Mouse (Mus musculus): Measurements from ENCODE around the gene Iqschfp. TPM values are rescaled to one million over a fixed set of nuclear protein-coding genes. Genes with fewer than 3 reads are reported as not detected.

Gene Iqschfp
- polyA plus RNA-seq, 1 experiment from 2014 or later, result 6.1 TPM

GRCm38 (mm10) chr3:68470622-68471021, 578.6 kb downstream of the Iqschfp start:
- Histone ChIP-seq H3K4me3 (no peak overlapping the region), H3K9ac (replicated peaks) (no peak overlapping the region), H3K27me3 (peaks cover 7% of the 10 kb centered on the region; the same call in 1 of the 2 replicates), H3K4me2 (replicated peaks) (no peak overlapping the region), H3K9me3 (no peaks in the 10 kb centered on the region), H3K4me1 (peaks cover 13% of the 10 kb centered on the region), H3K36me3 (no peaks in the 10 kb centered on the region), H3K27ac (replicated peaks) (no peak overlapping the region)
- no peak for ATAC-seq (ENCODE audit: low FRiP score, low read depth)
- whole genome bisulfite sequencing, result 77% methylated on average over 5 of the region's 5 CpGs

DNA sequence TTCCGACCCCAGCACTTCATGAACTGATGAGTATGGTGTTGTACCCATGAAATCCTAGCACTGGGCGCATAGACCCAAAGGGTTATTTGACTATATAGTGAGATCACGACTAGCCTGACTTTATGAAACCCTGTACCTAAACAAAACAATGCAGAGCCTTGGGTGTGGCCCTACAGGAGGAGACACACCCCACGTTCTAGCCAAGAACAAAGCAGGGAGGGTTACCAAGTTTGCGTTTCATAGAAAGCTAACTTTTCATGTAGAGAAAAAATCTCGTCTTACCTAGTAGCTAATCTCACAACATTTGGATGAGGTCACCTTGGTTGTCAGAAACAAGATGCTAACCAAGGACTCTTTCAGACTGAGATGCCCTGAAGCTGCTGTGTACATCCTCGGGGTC, 584.3 kb downstream of the Iqschfp start:
- H3K27ac ChIP-seq (replicated peaks), result no peak overlapping the region
- no peak overlapping the region for H3K4me3 ChIP-seq
- no peaks in the 10 kb centered on the region for H3K27me3 ChIP-seq

GRCm38 (mm10) chr3:68477478-68477877, 585.4 kb downstream of the Iqschfp start:
- WGBS, result 48% methylated on average over 2 of the region's 2 CpGs
- Histone ChIP-seq H3K4me1 (peaks cover 4% of the 10 kb centered on the region; the same call in 1 of the 2 replicates), H3K9ac (replicated peaks) (no peak overlapping the region), H3K27me3 (no peaks in the 10 kb centered on the region), H3K27ac (replicated peaks) (no peak overlapping the region), H3K9me3 (no peaks in the 10 kb centered on the region), H3K4me2 (replicated peaks) (no peak overlapping the region), H3K36me3 (no peaks in the 10 kb centered on the region), H3K4me3 (no peak overlapping the region)
- no peak for ATAC-seq (ENCODE audit: low FRiP score, low read depth)

More for the DNA sequence above, 584.3 kb downstream of the Iqschfp start:
- Histone ChIP-seq H3K36me3 (no peaks in the 10 kb centered on the region), H3K4me2 (replicated peaks) (no peak overlapping the region), H3K9me3 (no peaks in the 10 kb centered on the region), H3K9ac (replicated peaks) (no peak overlapping the region), H3K4me1 (peaks cover 4% of the 10 kb centered on the region; the same call in 1 of the 2 replicates)
- no peak for ATAC-seq (ENCODE audit: low FRiP score, low read depth)
- 92% methylated on average over 7 of the region's 7 CpGs for WGBS

DNA sequence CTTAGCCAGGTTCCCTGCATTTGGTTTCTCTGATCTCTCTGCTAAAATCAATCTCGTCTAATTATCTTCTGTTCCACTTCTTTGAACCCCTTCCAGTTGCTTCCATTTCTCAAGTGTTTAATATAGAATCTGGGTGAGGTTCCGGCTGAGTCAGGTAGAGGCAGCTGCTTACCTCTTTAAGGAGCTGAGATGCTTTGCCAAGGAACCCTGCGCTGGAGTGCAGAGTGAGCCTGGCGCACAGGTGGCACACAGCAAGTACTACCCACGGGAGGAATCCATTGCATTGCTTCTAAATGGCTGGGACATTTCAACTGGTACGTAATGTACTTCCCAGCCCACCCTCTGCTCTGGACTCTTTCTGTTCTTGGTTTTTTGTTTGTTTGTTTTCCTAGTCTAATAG, 587.2 kb downstream of the Iqschfp start:
- no peak for ATAC-seq (ENCODE audit: low FRiP score, low read depth)
- 86% methylated on average over 6 of the region's 6 CpGs for WGBS
- no peak overlapping the region for H3K4me3 ChIP-seq

DNA sequence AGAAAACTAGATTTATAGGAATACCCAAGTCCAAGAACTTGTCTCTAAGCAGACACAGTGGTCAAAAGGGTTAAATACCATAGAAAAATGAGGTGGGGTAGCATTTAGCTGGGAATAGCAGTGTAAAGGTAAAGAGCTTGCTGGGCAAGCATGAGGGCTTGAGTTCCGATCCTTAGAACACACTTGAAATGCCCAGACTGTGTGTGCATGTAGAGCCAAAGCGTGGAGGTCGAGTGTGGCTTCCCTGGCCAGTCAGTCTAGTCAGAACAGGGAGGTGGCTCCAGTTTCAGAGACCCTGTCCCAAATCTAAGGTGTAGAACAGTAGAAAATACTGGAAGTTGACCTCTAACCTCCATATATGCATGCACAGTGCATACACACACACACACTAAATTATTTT, 591.5 kb downstream of the Iqschfp start:
- no peak overlapping the region for H3K27ac ChIP-seq (replicated peaks)
- H3K27me3 ChIP-seq, result no peaks in the 10 kb centered on the region
- H3K4me2 ChIP-seq (replicated peaks), result no peak overlapping the region
- WGBS, result 92% methylated on average over 3 of the region's 3 CpGs
- H3K9ac ChIP-seq (replicated peaks), result no peak overlapping the region
- ATAC-seq (ENCODE audit: low FRiP score, low read depth), result no peak
- H3K4me3 ChIP-seq, result no peak overlapping the region
- no peaks in the 10 kb centered on the region for H3K36me3 ChIP-seq
- no peaks in the 10 kb centered on the region for H3K4me1 ChIP-seq
- no peaks in the 10 kb centered on the region for H3K9me3 ChIP-seq

More for the DNA sequence above, 587.2 kb downstream of the Iqschfp start:
- Histone ChIP-seq H3K27me3 (no peaks in the 10 kb centered on the region), H3K4me1 (peaks cover 4% of the 10 kb centered on the region; the same call in 1 of the 2 replicates), H3K36me3 (no peaks in the 10 kb centered on the region), H3K9ac (replicated peaks) (no peak overlapping the region), H3K27ac (replicated peaks) (no peak overlapping the region), H3K9me3 (no peaks in the 10 kb centered on the region), H3K4me2 (replicated peaks) (no peak overlapping the region)

DNA sequence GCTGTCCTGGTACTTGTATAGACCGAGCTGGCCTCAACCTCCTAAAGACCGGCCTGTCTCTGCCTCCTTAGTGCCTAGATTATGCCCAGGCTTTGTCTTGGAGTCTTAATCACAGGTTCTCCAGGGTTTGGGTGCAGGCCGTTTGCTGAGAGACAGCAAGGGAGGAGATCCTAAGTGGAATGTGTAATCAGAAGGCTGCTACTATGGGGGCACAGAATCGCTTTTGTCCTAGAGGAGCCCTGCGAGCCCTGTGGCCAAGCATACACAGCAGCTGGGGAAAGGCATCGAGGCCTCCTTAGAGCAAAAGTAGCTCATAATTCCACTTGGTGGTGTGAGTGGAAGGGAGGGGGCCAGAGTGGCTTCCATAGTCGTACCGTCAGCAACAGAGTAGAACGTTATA, 592.0 kb downstream of the Iqschfp start:
- Histone ChIP-seq H3K4me2 (replicated peaks) (no peak overlapping the region), H3K27me3 (no peaks in the 10 kb centered on the region), H3K36me3 (no peaks in the 10 kb centered on the region), H3K9ac (replicated peaks) (no peak overlapping the region), H3K27ac (replicated peaks) (no peak overlapping the region), H3K4me1 (no peaks in the 10 kb centered on the region), H3K9me3 (no peaks in the 10 kb centered on the region), H3K4me3 (no peak overlapping the region)
- ATAC-seq (ENCODE audit: low FRiP score, low read depth), result no peak
- WGBS, result 85% methylated on average over 9 of the region's 9 CpGs

DNA sequence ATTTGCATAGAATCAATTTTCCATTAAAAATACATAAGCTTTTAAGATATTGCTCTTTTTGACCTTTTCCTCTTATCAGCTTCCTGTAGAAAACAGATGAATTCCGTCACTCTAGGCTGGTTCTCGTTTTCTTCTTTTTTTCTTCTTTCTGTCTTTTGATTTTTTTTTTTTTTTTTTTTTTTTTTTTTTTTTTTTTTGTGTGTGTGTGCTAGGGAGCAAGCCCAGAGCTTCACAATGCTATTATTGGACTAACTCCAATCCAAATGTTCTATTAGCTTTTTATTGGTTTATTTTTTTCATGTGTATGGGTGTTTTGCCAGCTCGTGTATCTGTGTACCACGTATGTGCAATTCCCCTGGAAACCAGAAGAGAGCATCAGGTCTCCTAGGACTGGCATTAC, 592.5 kb downstream of the Iqschfp start:
- H3K9me3 ChIP-seq, result no peaks in the 10 kb centered on the region
- no peak overlapping the region for H3K27ac ChIP-seq (replicated peaks)
- WGBS, result 88% methylated on average over 4 of the region's 4 CpGs
- H3K27me3 ChIP-seq, result no peaks in the 10 kb centered on the region
- H3K36me3 ChIP-seq, result no peaks in the 10 kb centered on the region
- no peak overlapping the region for H3K9ac ChIP-seq (replicated peaks)
- H3K4me3 ChIP-seq, result no peak overlapping the region
- no peaks in the 10 kb centered on the region for H3K4me1 ChIP-seq
- no peak overlapping the region for H3K4me2 ChIP-seq (replicated peaks)
- ATAC-seq (ENCODE audit: low FRiP score, low read depth), result no peak

GRCm38 (mm10) chr3:68487621-68488020, 595.6 kb downstream of the Iqschfp start:
- no peak overlapping the region for H3K9ac ChIP-seq (replicated peaks)
- no peaks in the 10 kb centered on the region for H3K9me3 ChIP-seq
- no peaks in the 10 kb centered on the region for H3K36me3 ChIP-seq
- WGBS, result 79% methylated on average over 1 of the region's 1 CpGs
- no peak for ATAC-seq (ENCODE audit: low FRiP score, low read depth)
- no peak overlapping the region for H3K4me3 ChIP-seq
- H3K4me2 ChIP-seq (replicated peaks), result no peak overlapping the region
- no peak overlapping the region for H3K27ac ChIP-seq (replicated peaks)
- no peaks in the 10 kb centered on the region for H3K4me1 ChIP-seq
- peaks cover 14% of the 10 kb centered on the region for H3K27me3 ChIP-seq

- no peak for ATAC-seq (ENCODE audit: low FRiP score, low read depth)
- Histone ChIP-seq H3K4me2 (replicated peaks) (no peak overlapping the region), H3K9ac (replicated peaks) (no peak overlapping the region), H3K9me3 (no peaks in the 10 kb centered on the region), H3K27me3 (peaks cover 21% of the 10 kb centered on the region), H3K27ac (replicated peaks) (no peak overlapping the region), H3K4me3 (no peak overlapping the region), H3K4me1 (peaks cover 6% of the 10 kb centered on the region), H3K36me3 (no peaks in the 10 kb centered on the region)
- WGBS, result 77% methylated on average over 5 of the region's 5 CpGs
Observed at GRCm38 (mm10) chr3:68488316-68488715, 596.3 kb downstream of the Iqschfp start.

DNA sequence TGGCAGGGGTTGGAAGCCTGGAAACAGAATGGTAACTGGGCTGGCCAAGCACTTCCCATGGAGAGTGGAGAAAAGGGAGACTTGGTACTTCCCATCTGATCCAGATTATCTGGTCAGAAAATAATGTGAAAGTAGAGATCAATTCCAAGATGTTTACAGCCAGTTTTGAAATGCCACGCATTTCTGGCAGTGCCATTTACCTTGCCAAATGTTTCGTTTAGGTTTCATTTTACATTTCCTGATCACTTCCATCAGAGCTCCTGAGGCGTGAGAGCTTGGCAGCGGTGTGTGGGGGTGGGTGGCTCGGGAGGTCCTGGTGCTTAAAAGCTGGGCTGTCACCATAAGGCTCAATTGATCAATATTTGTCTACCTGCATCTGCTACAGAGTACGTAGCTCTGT, 599.5 kb downstream of the Iqschfp start:
- 63% methylated on average over 6 of the region's 6 CpGs for WGBS
- H3K4me2 ChIP-seq (replicated peaks), result no peak overlapping the region
- ATAC-seq (ENCODE audit: low FRiP score, low read depth), result no peak

DNA sequence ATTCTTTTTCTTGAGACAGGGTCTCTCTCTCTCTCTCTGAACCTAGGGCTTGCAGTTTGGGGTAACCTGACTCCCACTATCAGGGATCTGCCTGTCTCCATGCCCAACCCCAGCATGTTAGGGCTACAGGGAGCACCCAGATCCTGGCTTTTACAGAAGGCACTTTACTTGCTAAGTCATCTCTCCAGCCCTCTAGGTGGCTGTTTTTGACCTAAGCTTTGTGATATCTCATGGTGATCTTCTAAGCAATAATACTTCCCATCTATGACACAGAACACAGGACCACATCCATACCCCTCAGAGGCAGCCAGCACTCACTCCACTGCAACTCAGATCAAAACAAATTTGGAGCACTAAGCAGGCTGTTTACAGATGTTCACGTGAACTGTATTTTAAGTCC, 600.0 kb downstream of the Iqschfp start:
- peaks cover 26% of the 10 kb centered on the region for H3K4me1 ChIP-seq
- no peaks in the 10 kb centered on the region for H3K9me3 ChIP-seq
- H3K4me2 ChIP-seq (replicated peaks), result no peak overlapping the region
- no peaks in the 10 kb centered on the region for H3K36me3 ChIP-seq
- 58% methylated on average over 1 of the region's 1 CpGs for WGBS
- H3K9ac ChIP-seq (replicated peaks), result no peak overlapping the region
- peaks cover 22% of the 10 kb centered on the region for H3K27me3 ChIP-seq
- no peak overlapping the region for H3K27ac ChIP-seq (replicated peaks)
- no peak for ATAC-seq (ENCODE audit: low FRiP score, low read depth)
- no peak overlapping the region for H3K4me3 ChIP-seq

More for the DNA sequence above, 599.5 kb downstream of the Iqschfp start:
- no peaks in the 10 kb centered on the region for H3K36me3 ChIP-seq
- no peaks in the 10 kb centered on the region for H3K9me3 ChIP-seq
- no peak overlapping the region for H3K9ac ChIP-seq (replicated peaks)
- H3K4me1 ChIP-seq, result peaks cover 23% of the 10 kb centered on the region
- peaks cover 22% of the 10 kb centered on the region for H3K27me3 ChIP-seq
- H3K27ac ChIP-seq (replicated peaks), result no peak overlapping the region
- H3K4me3 ChIP-seq, result no peak overlapping the region

GRCm38 (mm10) chr3:68492513-68492912, 600.5 kb downstream of the Iqschfp start:
- no peaks in the 10 kb centered on the region for H3K9me3 ChIP-seq
- WGBS, result 17% methylated on average over 3 of the region's 3 CpGs
- H3K36me3 ChIP-seq, result no peaks in the 10 kb centered on the region
- no peak overlapping the region for H3K27ac ChIP-seq (replicated peaks)
- ATAC-seq (ENCODE audit: low FRiP score, low read depth), result no peak
- no peak overlapping the region for H3K9ac ChIP-seq (replicated peaks)
- peaks cover 22% of the 10 kb centered on the region for H3K27me3 ChIP-seq
- H3K4me1 ChIP-seq, result peaks cover 26% of the 10 kb centered on the region
- no peak overlapping the region for H3K4me3 ChIP-seq
- 0 out of 2 replicates have a peak overlapping the region, but pooled peaks have one; percentile 98 for H3K4me2 ChIP-seq (replicated peaks)

- H3K27ac ChIP-seq (replicated peaks), result peak overlapping the region; percentile 77
- H3K4me1 ChIP-seq, result peaks cover 26% of the 10 kb centered on the region
- H3K27me3 ChIP-seq, result peaks cover 22% of the 10 kb centered on the region
- H3K4me2 ChIP-seq (replicated peaks), result peak overlapping the region; percentile 98
- H3K36me3 ChIP-seq, result no peaks in the 10 kb centered on the region
- WGBS, result 1% methylated on average over 12 of the region's 12 CpGs
- peak overlapping the region; percentile 70 for H3K4me3 ChIP-seq
- H3K9me3 ChIP-seq, result no peaks in the 10 kb centered on the region
- no peak for ATAC-seq (ENCODE audit: low FRiP score, low read depth)
- H3K9ac ChIP-seq (replicated peaks), result peak overlapping the region; percentile 73
Observed at GRCm38 (mm10) chr3:68493170-68493585, 601.1 kb downstream of the Iqschfp start.
